Mouse (Mus musculus) T-helper 17 cell (primary cell): Measurements from ENCODE around the gene Cox15.

ENCODE experiments used
- in situ Hi-C, 2 experiments: fragments of 300-600 bp; cut with MboI, MseI; formaldehyde crosslinking; loops; 1 replicate in 1 of 2; 2 replicates in 1 of 2; pipeline ENCODE4 v1.15.1; 2025; ENCODE audit warnings: high pct_unique_total_duplicates in 2 of 2

Gene Cox15

DNA sequence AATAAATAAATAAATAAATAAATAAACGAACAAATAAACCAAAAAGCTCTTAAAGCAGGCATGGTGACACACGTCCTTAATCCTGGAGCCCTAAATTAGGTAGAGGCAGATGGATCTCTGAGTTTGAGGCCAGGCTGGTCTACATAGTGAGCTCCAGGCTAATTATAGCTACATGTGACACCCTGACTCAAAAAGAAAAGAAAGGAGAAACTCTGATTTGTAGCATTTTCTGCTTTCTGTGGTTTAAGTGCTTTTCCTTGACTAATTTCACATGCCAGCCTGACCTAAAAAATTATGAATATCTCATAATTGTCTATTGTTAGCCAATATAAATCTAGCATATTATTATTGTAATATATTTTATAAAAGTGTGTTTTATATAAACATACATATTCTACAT is 9.6 kb upstream of the Cox15 start:
- in situ Hi-C loops = no loop called here

DNA sequence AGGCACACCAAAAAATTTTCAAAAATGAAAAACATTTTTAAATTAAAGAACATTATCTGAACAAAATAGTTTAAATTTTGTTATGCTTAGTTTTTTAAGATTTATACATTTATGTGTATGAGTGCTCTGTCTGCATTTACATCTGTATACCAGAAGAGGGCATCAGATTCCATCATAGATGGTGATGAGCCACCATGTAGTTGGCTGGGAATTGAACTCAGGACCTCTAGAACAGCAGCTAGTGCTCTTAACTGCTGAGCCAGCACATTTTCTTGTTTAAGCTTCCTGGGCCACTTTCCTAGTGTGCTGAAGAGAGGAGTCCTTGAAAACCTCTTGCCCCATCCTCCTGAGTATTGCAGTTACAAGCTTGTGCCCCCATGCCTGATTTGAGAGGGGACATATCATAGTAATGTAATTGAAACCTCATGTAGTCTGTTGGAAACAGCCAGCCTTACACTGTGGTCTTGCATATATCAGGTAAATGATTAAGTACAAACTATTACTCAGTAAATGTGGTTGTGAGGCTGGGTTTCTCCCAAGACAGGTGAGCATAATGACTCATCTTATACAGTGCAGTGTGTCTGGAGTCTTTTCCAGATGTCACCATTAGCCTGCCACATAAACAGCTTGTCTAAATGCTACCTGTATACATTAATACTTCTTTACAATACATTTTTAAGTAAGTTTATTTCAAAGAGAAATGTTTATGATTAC is 8.9 kb upstream of the Cox15 start:
- in situ Hi-C loops = no loop called here

DNA sequence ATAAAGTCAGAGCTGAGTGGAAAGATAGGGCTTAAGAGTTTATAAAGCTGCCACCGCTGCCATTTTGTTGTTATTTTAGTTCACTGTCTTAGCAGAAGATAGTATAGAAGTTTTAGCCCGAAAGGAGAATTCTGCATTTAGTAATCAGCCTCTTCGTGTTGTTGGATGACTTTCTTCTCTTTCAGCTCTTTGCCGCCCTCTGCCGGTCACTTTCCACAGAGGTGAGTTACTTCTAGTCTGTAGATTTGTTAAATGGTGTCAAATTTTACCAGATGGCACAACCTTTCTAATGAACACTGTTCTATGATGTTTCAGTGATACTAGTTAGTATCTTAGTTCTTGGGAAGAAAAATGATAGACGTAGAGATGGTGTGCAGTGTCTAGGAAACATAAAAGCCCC is 7.7 kb upstream of the Cox15 start:
- in situ Hi-C loops = no loop called here

DNA sequence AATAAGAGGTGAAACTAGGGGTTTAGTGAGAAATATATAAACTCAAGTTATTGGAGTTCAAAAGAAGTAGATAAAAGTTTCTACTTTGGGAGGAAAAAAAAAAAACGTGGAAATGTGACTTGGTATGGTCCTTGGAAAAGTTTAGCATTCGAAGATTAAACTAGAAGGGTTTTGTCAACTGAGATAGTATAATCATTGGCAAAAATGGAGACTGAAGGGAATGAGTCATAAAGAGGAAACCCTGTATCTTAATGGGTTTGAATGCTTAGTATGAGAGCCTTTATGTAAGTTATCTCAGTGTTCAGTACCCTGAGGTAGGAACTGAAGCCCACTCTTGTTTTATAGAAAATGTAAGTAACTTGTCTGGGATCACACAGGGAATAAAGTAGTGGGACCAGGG is 2.1 kb upstream of the Cox15 start:
- in situ Hi-C loops = no loop called here

DNA sequence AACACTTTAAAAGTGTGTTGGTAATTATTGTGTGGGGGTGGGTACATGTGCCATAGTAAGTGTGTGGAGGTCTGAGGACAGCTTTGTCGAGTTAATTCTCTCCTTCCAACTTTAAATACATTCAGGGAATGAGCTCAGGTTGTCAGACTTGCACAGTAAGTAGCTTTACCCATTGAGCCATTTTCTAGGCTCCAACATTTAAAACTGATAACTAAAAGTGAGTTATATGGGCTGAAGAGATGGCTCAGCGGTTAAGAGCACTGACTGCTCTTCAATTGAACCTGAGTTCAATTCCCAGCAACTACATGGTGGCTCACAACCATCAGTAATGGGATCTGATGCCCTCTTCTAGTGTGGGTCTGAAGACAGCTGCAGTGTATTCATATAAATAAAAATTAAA is 1.4 kb upstream of the Cox15 start:
- in situ Hi-C loops = no loop called here

DNA sequence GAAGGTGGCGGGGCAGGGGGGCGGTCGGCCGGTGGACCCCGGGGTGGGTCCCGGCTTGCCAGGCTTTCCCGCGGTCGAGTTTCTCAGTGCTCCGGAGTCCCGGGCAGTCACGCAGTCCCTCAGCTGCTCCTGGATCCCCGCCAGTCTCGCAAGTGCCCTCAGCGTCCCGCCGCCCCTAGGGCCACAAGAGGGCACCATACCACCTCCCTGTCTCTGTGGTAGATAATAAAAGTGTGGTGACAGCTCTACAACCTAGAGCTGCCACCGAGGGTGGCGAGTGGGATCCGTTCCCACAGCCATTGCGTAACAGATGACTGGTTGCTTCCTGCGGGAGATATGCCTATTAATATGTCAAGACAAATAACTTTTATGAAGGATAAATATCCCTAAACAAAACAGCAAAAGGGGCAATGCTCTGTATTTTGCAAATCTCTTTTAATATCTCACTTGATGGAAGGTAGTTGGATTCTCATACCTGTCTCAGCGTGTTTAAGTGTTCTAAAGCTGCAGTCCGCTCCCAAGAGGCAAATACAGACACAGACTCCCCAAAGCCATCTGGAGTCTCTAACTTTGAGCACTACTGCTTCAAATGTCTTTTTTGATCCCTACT is 531 bp upstream of the Cox15 start:
- in situ Hi-C loops = no loop called here

DNA sequence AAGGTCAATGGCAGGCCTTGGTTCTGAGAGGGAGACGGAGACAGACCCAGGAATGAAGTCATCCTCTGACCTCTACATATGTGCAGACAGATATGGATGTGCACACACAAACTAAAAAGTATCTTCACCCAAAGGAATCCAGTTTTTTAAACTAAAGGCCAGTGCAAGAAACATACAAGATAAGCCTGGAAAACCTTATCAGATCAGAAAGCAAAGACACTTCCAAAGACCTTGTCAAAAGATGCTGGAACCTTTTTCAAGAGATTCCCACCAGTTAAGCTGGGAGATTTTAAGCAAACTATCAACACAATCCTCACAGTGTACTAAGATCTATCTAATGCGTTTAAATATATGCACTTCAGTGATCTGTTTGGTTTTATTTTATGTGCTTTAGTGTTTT is 2.8 kb downstream of the Cox15 start:
- in situ Hi-C loops = no loop called here

DNA sequence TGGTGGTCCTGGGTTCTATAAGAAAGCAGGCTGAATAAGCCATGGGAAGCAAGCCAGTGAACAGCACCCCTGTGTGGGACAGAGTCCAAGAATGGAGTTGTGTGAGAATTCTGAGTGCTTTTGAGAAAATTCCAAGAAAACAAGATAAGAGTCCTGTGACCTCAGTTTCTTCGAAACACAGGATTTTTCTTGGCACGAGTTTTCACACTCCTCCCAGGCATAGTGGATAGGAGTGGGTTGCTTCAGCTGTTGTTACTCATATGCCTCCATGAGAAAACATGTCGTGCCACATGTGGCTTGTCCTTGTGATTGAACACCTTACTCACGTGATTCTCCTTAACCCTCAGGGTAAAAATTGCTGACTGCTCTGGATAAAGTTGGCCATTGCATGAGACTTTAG is 4.9 kb downstream of the Cox15 start:
- in situ Hi-C loops = no loop called here

DNA sequence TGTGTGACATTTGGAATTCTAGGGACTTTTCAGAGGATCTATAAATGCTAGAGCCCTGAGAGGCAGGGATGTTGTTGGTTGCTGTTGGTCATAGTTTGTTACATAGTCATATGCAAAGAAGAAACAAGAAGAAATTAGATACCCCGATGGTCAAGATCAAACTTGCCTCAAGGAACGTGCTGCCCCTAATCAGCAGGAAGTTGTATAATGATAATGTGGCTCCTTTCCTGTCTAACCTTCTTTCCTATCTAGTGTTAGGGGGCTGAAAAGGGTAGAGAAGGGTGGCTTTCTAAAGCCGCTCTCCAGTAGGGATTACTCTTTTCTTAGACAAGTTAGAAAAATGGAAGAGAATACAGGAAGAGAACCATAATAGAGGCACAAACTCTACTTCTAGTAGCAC is 7.1 kb downstream of the Cox15 start:
- in situ Hi-C loops = no loop called here

DNA sequence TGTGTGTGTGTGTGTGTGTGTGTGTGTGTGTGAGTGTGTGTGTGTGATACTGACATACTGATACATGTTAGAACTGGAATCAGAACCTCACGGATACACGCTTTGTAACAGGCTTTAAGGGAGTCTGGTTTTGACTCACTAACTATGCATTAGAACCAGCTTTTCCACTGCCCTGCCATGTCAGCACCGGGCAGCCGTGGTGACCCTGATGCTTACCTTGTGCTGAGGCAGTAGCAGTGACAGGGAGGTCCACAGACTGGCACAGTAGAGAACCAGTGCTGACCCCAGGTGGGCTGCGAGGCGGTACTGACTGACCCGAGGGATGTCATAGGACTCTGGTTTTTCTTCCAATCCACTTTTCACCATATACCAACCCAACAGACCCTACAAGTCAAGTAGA is 9.4 kb downstream of the Cox15 start:
- in situ Hi-C loops = no loop called here

DNA sequence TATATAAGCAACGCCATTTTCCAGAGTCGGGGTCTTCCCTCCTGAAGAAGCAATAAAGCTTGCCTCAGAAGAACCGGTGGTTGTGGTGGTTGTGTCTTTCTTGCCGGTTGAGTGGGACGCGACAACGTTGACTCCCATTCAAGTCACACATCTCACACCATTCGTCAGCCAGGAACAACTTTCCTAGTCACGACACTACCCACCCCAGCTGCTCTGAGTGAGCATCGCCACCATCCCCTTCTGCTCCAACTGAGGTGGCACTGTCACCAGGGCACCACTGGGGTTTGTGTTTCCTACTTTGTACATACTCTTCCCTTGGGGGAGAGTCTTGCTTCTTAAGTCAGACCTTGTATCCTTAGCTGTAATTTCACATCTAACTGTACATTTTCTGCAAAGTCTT is 14.4 kb downstream of the Cox15 start:
- in situ Hi-C loops = no loop called here

DNA sequence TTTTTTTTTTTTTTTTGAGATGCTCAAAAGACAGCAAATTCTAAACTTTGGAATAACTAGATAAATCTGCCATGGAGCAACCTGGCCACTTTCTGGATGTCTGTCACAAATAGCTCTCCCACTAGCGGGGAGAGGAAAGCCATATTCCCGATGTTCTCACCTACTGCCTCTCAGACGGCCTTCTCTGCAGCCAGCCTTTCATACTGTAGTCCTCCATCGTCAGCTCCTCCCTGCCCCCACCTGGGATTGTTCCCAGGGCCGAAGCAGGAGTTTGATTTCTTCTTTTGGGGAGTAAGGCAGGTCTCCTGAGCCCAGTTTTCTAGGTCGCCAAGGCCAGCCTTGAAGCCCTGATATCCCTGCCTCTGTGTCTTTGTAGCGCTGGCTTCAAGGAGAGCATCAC is 21.6 kb downstream of the Cox15 start:
- in situ Hi-C loops = no loop called here

DNA sequence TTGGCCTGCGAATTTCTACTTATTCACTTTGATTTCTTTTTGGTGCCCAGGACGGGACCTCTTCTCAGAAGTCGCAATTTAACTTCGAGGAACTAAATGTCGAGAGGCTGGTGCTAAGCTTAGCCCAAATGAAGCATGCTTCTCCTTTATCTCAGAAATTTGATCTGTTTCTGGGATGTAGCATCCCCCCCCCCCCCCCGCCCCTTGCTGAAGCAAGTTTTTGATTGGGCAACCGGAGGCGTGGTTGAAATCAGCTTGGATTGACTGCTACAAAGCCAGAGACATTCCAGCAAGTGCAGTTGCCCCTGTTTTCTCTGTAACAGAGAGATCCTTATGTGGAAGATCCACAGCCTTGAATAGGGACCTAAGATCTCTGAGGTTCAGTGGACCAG is 22.8 kb downstream of the Cox15 start:
- in situ Hi-C loops = no loop called here

DNA sequence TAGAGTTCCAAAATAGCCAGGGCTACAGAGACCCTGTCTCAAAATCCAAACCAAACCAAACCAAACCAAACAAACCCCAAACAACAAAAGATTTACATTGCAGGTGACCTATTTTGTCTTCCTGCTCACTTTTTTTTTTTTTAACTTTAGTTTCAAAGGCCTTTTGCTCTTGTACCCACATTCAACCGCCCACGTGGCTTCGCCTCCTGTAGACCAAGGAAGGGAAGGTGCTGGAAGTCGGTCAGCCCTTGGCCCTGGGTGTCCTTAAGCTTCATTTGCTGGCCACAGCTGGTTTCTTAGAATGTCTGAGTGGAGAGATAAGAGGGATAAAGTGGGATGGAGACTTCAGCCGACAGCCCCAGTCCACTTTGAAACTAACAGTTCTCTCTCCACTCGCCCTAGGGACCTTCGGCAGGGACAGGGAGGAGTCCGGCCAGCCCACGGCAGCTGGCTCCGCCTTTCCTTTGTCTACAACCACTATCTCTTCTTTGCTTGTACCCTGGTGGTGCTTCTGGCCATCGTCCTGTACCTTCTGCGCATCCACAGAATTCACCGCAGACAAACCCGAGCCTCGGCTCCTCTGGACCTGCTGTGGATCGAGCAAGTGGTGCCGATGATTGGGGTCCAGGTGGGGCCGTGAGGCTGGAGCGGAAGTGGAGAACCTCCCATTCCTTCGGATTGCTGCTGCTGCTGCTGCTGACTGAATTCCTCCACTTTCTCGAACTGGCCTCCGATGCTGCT is 23.3 kb downstream of the Cox15 start:
- in situ Hi-C loops = no loop called here

DNA sequence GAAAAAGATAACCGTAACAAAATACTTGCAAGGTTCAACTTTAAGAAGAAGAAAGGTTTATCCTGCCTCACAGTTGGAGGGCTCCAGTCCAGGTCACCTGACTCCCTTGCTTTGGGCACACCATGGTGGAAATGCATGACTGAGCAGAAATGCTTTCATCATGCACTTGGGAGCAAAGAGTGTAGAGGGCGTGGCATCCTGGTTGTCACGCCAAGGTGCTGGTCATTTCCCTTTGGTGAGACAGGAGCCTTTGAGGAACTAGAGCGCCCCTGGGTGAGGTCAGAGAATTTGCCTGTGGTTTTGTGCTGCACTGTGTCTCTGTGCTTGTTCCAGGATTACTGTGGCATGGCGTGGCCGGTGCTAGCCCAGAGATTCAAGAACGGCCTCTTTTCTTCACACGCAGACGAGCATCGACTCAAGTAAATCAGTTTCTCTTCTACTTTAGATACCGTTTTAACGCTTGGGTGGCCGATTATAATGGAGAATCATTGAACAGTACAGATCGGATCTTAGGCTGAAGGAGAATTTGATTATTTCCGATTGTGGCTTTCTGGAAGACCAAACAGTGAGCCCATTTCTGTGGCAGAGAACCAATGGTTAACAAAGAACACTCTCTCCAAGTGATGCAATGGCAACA is 26.2 kb downstream of the Cox15 start:
- in situ Hi-C loops = no loop called here

DNA sequence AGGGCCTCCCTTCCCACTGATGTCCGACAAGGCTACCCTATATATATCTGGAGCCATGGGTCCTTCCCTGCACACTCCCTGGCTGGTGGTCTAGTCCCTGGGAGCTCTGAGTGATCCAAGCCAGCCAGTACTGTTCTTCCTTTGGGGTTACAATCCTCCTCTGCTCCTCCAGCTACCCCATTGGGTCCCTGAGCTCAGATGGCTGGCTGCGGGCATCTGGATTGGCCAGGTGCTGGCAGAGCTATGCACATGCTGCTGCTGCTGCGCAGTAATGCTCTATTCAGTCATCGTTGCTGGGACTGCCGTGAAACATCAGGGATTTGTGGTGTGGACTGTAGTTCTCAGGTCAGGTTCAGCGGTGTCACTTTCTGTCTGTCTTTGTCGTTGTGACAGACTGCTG is 28.0 kb downstream of the Cox15 start:
- in situ Hi-C loops = no loop called here

DNA sequence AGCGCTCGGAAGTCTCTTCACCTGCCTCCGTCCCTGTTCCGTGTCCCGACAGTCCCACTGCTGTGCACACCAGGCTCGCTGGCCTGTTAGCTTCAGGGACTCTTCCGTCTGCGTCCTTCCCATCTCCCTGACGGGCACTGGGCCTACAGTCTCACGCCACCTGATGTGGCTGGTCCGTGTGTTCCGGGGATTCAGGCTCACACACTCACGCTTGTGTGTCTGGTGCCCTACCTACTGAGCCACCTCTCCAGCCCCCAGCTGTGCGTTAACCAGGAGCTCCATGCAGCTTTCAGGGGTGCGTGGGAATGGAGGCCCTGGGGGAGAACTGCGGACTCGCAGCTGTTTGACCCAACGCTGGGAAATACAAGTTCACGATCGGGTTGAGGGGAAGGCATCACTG is 28.6 kb downstream of the Cox15 start:
- in situ Hi-C loops = no loop called here

DNA sequence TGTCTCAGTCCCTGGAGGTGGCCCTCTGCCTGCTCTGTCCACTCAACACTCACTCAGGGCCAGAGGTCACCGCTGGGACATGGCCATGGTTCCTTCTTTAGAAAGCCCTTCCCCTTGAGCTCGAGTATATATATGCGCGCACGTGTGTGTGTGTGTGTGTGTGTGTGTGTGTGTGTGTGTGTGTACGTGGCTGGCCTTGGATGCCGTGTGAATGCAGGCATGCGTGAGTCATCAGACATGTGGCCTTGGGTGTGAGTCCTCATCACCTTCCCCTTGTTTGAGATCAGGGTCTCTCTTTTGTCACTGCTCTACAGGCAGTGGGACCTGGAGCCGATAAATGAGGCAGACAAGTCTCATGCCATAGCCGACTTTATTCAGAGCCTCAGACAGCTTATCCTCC is 29.3 kb downstream of the Cox15 start:
- in situ Hi-C loops = no loop called here

DNA sequence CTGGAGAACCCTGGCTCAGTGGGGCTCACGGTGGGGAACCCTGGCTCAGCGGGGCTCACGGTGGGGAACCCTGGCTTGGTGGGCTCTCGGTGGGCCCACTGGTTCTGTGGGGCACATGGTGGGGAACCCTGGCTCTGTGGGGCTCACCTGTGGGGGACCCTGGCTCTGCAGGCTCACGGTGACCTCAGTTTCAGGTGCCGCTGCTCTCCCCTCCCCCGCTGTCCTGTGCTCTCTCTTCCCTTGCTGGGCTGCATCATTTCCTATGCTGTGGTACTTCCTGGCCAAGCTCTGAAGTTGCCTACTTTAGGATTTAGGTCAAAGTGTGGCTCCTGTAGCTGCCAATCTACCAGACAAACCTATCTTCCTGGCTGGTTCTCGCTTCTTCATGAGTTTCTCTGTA is 29.9 kb downstream of the Cox15 start:
- in situ Hi-C loops = no loop called here

DNA sequence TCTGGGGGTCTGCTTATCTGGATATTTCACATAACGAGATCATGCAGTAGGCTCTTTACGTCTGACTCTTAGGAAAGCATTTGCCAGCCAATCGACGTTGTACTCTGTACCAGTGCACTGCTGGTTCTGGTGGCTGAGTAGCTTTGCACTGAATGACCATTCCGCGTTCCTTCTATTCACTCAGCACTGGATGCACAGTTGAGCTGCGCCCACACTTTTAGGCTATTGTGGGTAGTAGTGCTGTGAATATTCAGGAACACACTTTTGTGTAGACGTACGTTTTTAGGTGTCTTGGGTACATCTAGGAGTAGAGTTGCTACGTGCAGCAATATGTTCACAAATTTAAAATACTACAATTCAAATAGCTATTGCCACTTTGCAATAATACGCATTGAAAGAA is 32.7 kb downstream of the Cox15 start:
- in situ Hi-C loops = no loop called here

DNA sequence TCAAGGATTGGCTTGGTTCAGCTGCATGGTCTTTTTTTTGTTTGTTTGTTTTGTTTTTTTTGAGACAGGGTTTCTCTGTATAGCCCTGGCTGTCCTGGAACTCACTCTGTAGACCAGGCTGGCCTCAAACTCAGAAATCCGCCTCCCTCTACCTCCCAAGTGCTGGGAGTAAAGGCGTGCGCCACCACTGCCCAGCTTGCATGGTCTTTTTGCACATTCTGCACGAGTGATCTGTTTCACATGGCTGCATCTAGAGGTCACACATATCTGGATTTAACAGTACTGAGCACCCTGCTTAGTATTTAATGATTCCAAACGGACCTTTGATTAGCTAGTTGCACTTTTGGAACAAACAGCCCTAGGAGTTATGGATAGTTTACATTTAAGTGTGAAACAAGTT is 40.8 kb downstream of the Cox15 start:
- in situ Hi-C loops = no loop called here

DNA sequence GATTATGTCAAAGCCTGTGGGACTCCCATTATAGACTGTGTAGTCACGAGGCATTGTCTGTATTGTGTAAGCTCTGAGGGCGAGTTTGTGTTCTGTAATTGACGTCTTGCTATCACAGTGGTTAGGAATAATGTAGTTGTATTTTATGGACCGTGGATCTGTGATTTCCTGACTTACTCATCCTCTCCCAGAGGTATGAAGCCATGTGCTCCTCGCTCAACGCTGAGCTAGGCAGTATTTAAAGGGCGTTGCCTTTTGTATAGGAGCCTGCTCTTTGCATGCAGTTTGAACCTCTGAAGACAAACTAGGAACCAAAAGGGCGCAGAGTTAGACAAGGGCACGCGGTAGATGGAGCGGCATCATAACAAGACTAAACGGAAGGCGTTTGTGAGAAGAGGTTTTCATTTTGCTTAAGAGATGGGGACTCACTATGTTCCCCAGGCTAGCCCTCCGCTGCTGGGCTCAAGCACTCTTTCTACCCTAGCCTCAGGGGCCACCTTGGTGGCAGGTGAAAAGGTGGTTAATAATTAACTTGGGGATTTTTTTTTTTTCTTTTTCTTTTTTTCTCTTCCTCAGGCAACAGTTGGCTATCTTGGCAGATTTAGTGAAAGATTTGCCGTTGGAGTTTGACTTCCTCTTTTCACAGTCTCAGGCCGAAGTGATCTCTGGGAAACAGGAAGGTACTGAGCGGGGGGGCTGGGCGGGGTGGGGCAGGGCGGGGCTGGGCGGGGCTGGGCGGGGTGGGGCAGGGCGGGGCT is 41.5 kb downstream of the Cox15 start:
- in situ Hi-C loops = no loop called here
